Mouse (Mus musculus) testis, adult 2 months (tissue): ENCODE data around the gene Parp3.

ENCODE experiments used
- CTCF ChIP-seq: fragments of 200-500 bp; IDR thresholded peaks from 2 replicates; pipeline ENCODE4 v1.5.1; 2012; ENCODE audit warnings: low read depth, mild to moderate bottlenecking, inconsistent platforms, low read length, moderate library complexity; ENCODE audit not compliant: control insufficient read depth, insufficient read depth, insufficient replicate concordance
- POLR2A ChIP-seq: fragments of 200-500 bp; IDR thresholded peaks from 2 replicates; pipeline ENCODE4 v1.6.1; 2012; ENCODE audit warnings: low read depth, mild to moderate bottlenecking, inconsistent platforms, low read length, moderate library complexity; ENCODE audit not compliant: control insufficient read depth

GRCm38 (mm10) chr9:106476002-106476923 lies 486 bp downstream of the Parp3 start:
- TF ChIP-seq CTCF, result no peak
- TF ChIP-seq POLR2A, result no peak
